Mouse (Mus musculus) hindbrain, embryonic 12.5 days (tissue): ENCODE measurements around the gene Hectd4. TPM values are rescaled to one million over a fixed set of nuclear protein-coding genes. Genes with fewer than 3 reads are reported as not detected.
"Not testable (repeated sequence)": the region's sequence is repeated elsewhere in the genome, so short reads cannot be mapped to it uniquely, and the experiment has no call there.

ENCODE experiments used
- ATAC-seq: fragments of 200-750 bp; cut with Nextera tagmentation; 2 replicates; pipeline ENCODE4 v1.8.0; 2017; ENCODE audit warnings: moderate TSS enrichment; ENCODE audit not compliant: low FRiP score
- H3K27ac ChIP-seq: fragments of 300-500 bp; sonication (generic); 2 replicates; pipeline ENCODE4 v1.5.1; 2016; ENCODE audit warnings: mild to moderate bottlenecking
- H3K27me3 ChIP-seq: fragments of 300-500 bp; sonication (generic); 2 replicates; pipeline ENCODE4 v1.6.1; 2016; ENCODE audit warnings: mild to moderate bottlenecking
- H3K36me3 ChIP-seq: fragments of 300-500 bp; sonication (generic); 2 replicates; pipeline ENCODE4 v1.6.1; 2016; ENCODE audit warnings: mild to moderate bottlenecking
- H3K4me1 ChIP-seq: fragments of 300-500 bp; sonication (generic); 2 replicates; pipeline ENCODE4 v1.6.1; 2016
- H3K4me2 ChIP-seq: fragments of 300-500 bp; sonication (generic); replicated peaks from 2 replicates; pipeline ENCODE4 v1.6.1; 2016; ENCODE audit warnings: mild to moderate bottlenecking
- H3K4me3 ChIP-seq: fragments of 300-500 bp; sonication (generic); 2 replicates; pipeline ENCODE4 v1.5.1; 2016; ENCODE audit warnings: mild to moderate bottlenecking
- H3K9ac ChIP-seq: fragments of 300-500 bp; sonication (generic); 2 replicates; pipeline ENCODE4 v1.6.1; 2016; ENCODE audit warnings: mild to moderate bottlenecking, moderate library complexity
- H3K9me3 ChIP-seq: fragments of 300-500 bp; sonication (generic); replicated peaks from 2 replicates; pipeline ENCODE4 v1.6.1; 2016; ENCODE audit warnings: mild to moderate bottlenecking
- WGBS: fragments of 180-500 bp; shearing (Covaris S2); methylation state at CpG from one replicate; pipeline ENCODE4 v1.1.7; 2016; 5-methylcytosine and 5-hydroxymethylcytosine counted together
- polyA plus RNA-seq: library from polyadenylated mRNA; unstranded; fragments of >200 nt; fragmentation: Nextera tagmentation; extraction: Ambion mirVana; gene quantifications from 2 replicates; pipeline ENCODE4 v1.2.1, GENCODE M21; 2016

Hectd4 gene
- polyA plus RNA-seq, 1 experiment from 2014 or later, result 16.4 TPM

GRCm38 (mm10) chr5:121209755-121210600, 10.0 kb upstream of the Hectd4 start:
- no peaks in the 10 kb centered on the region for H3K9me3 ChIP-seq
- H3K4me1 ChIP-seq, result peaks cover 26% of the 10 kb centered on the region
- no peak overlapping the region for H3K27ac ChIP-seq
- no peak overlapping the region for H3K9ac ChIP-seq
- H3K27me3 ChIP-seq, result no peaks in the 10 kb centered on the region
- H3K36me3 ChIP-seq, result peaks cover 77% of the 10 kb centered on the region
- no peak overlapping the region for H3K4me3 ChIP-seq
- no peak overlapping the region for H3K4me2 ChIP-seq
- no peak for ATAC-seq
- 97% methylated on average over 9 of the region's 9 CpGs for WGBS

- H3K4me2 ChIP-seq, result no peak overlapping the region
These were observed 9.5 kb upstream of the Hectd4 start for GRCm38 (mm10) chr5:121210601-121210924.

GRCm38 (mm10) chr5:121212108-121212507, 7.9 kb upstream of the Hectd4 start:
- Histone ChIP-seq H3K27me3 (no peaks in the 10 kb centered on the region), H3K9ac (no peak overlapping the region), H3K4me2 (no peak overlapping the region), H3K9me3 (no peaks in the 10 kb centered on the region), H3K4me3 (no peak overlapping the region), H3K4me1 (peaks cover 10% of the 10 kb centered on the region; the same call in 1 of the 2 replicates), H3K27ac (no peak overlapping the region), H3K36me3 (peaks cover 60% of the 10 kb centered on the region)
- 89% methylated on average over 6 of the region's 6 CpGs for WGBS
- ATAC-seq, result no peak

More at GRCm38 (mm10) chr5:121210601-121210924, 9.5 kb upstream of the Hectd4 start:
- 91% methylated on average over 1 of the region's 1 CpGs for WGBS
- no peak overlapping the region for H3K4me3 ChIP-seq
- ATAC-seq, result no peak
- H3K4me1 ChIP-seq, result peaks cover 24% of the 10 kb centered on the region
- H3K27ac ChIP-seq, result no peak overlapping the region
- H3K9ac ChIP-seq, result no peak overlapping the region
- no peaks in the 10 kb centered on the region for H3K27me3 ChIP-seq
- H3K36me3 ChIP-seq, result peaks cover 76% of the 10 kb centered on the region
- H3K9me3 ChIP-seq, result no peaks in the 10 kb centered on the region

- Histone ChIP-seq H3K27me3 (no peaks in the 10 kb centered on the region), H3K27ac (no peak overlapping the region), H3K9ac (no peak overlapping the region), H3K36me3 (peaks cover 34% of the 10 kb centered on the region), H3K9me3 (no peaks in the 10 kb centered on the region), H3K4me1 (no peaks in the 10 kb centered on the region), H3K4me2 (no peak overlapping the region), H3K4me3 (no peak overlapping the region)
- 60% methylated on average over 7 of the region's 7 CpGs for WGBS
- no peak for ATAC-seq
These were observed 5.3 kb upstream of the Hectd4 start for GRCm38 (mm10) chr5:121214707-121215106.

GRCm38 (mm10) chr5:121215380-121216125, 4.5 kb upstream of the Hectd4 start:
- no peak overlapping the region for H3K9ac ChIP-seq
- ATAC-seq, result no peak
- H3K4me1 ChIP-seq, result no peaks in the 10 kb centered on the region
- no peaks in the 10 kb centered on the region for H3K27me3 ChIP-seq
- no peak overlapping the region for H3K4me2 ChIP-seq
- peaks cover 26% of the 10 kb centered on the region for H3K36me3 ChIP-seq
- no peaks in the 10 kb centered on the region for H3K9me3 ChIP-seq
- H3K4me3 ChIP-seq, result no peak overlapping the region
- H3K27ac ChIP-seq, result no peak overlapping the region
- 47% methylated on average over 13 of the region's 13 CpGs for WGBS

- WGBS, result 79% methylated on average over 12 of the region's 12 CpGs
- Histone ChIP-seq H3K9me3 (no peaks in the 10 kb centered on the region), H3K27me3 (no peaks in the 10 kb centered on the region), H3K9ac (no peak overlapping the region), H3K27ac (no peak overlapping the region), H3K36me3 (peaks cover 21% of the 10 kb centered on the region), H3K4me2 (no peak overlapping the region), H3K4me3 (no peak overlapping the region), H3K4me1 (no peaks in the 10 kb centered on the region)
- ATAC-seq, result no peak
These were observed 3.9 kb upstream of the Hectd4 start for GRCm38 (mm10) chr5:121216126-121216446.

- 86% methylated on average over 8 of the region's 9 CpGs for WGBS
- H3K9me3 ChIP-seq, ATAC-seq, H3K4me2 ChIP-seq, H3K27ac ChIP-seq, H3K4me3 ChIP-seq, H3K4me1 ChIP-seq, H3K27me3 ChIP-seq, H3K9ac ChIP-seq: not testable (repeated sequence)
- peaks cover 14% of the 10 kb centered on the region for H3K36me3 ChIP-seq
These were observed 3.3 kb upstream of the Hectd4 start for GRCm38 (mm10) chr5:121216584-121217312.

- Histone ChIP-seq H3K27me3 (no peaks in the 10 kb centered on the region), H3K27ac (no peak overlapping the region), H3K9me3 (no peaks in the 10 kb centered on the region), H3K4me2 (no peak overlapping the region), H3K4me1 (peaks cover 11% of the 10 kb centered on the region), H3K4me3 (no peak overlapping the region), H3K36me3 (peaks cover 9% of the 10 kb centered on the region), H3K9ac (no peak overlapping the region)
- WGBS, result 87% methylated on average over 2 of the region's 2 CpGs
- no peak for ATAC-seq
These were observed 2.7 kb upstream of the Hectd4 start for GRCm38 (mm10) chr5:121217313-121217634.

- WGBS, result 84% methylated on average over 1 of the region's 1 CpGs
- Histone ChIP-seq H3K4me3 (no peak overlapping the region), H3K4me1 (peaks cover 14% of the 10 kb centered on the region), H3K27me3 (no peaks in the 10 kb centered on the region), H3K9me3 (no peaks in the 10 kb centered on the region), H3K27ac (no peak overlapping the region), H3K4me2 (no peak overlapping the region), H3K36me3 (no peaks in the 10 kb centered on the region), H3K9ac (no peak overlapping the region)
- no peak for ATAC-seq
These were observed 829 bp upstream of the Hectd4 start for GRCm38 (mm10) chr5:121219190-121219589.

- peak overlapping the region; percentile 93 for H3K27ac ChIP-seq
- ATAC-seq, result peak; percentile 65
- peak overlapping the region; percentile 95 for H3K9ac ChIP-seq
- peaks cover 14% of the 10 kb centered on the region for H3K4me1 ChIP-seq
- WGBS, result under 1% methylated on average over 25 of the region's 38 CpGs
- H3K4me3 ChIP-seq, result peak overlapping the region; percentile 93
- no peaks in the 10 kb centered on the region for H3K36me3 ChIP-seq
- H3K4me2 ChIP-seq, result peak overlapping the region; percentile 79
- H3K9me3 ChIP-seq, result no peaks in the 10 kb centered on the region
- no peaks in the 10 kb centered on the region for H3K27me3 ChIP-seq
These were observed 798 bp downstream of the Hectd4 start for GRCm38 (mm10) chr5:121220732-121221301.

- ATAC-seq, result 0 out of 2 replicates have a peak, but pooled peaks have one; percentile 8
- H3K4me1 ChIP-seq, result peaks cover 15% of the 10 kb centered on the region
- H3K36me3 ChIP-seq, result no peaks in the 10 kb centered on the region
- H3K4me2 ChIP-seq, result peak overlapping the region; percentile 79
- no peaks in the 10 kb centered on the region for H3K27me3 ChIP-seq
- peak overlapping the region; percentile 95 for H3K9ac ChIP-seq
- H3K27ac ChIP-seq, result peak overlapping the region; percentile 93
- 16% methylated on average over 23 of the region's 23 CpGs for WGBS
- H3K4me3 ChIP-seq, result peak overlapping the region; percentile 93
- no peaks in the 10 kb centered on the region for H3K9me3 ChIP-seq
These were observed 1.4 kb downstream of the Hectd4 start for GRCm38 (mm10) chr5:121221328-121221850.

- not testable (repeated sequence) for H3K9me3 ChIP-seq, H3K27ac ChIP-seq, H3K4me3 ChIP-seq, ATAC-seq, H3K36me3 ChIP-seq, H3K9ac ChIP-seq, H3K27me3 ChIP-seq, H3K4me2 ChIP-seq
- whole genome bisulfite sequencing, result 96% methylated on average over 4 of the region's 4 CpGs
- H3K4me1 ChIP-seq, result peaks cover 15% of the 10 kb centered on the region
These were observed 4.0 kb downstream of the Hectd4 start for GRCm38 (mm10) chr5:121224020-121224419.
